Mouse (Mus musculus) bone marrow macrophage, adult 2 months (primary cell): ENCODE measurements around the gene Plekhf1.

Source experiments
- CTCF ChIP-seq: IDR thresholded peaks from 2 replicates; pipeline ENCODE4 v1.5.1; 2012; ENCODE audit warnings: low read depth, mild to moderate bottlenecking, low read length, moderate library complexity
- POLR2A ChIP-seq: IDR thresholded peaks from 2 replicates; pipeline ENCODE4 v1.6.1; 2012; ENCODE audit warnings: mild to moderate bottlenecking, low read depth, low read length, borderline replicate concordance

- no peak for TF ChIP-seq CTCF
- no peak for TF ChIP-seq POLR2A
These were observed 15.2 kb downstream of the Plekhf1 start for GRCm38 (mm10) chr7:38212651-38213062.
